Mouse (Mus musculus) heart, postnatal 0 days (tissue): ENCODE data around the gene Cubn. TPM values are rescaled to one million over a fixed set of nuclear protein-coding genes. Genes with fewer than 3 reads are reported as not detected.

Source experiments
- ATAC-seq: fragments of 200-750 bp; cut with Nextera tagmentation; 2 replicates; pipeline ENCODE4 v1.8.0; 2017; ENCODE audit warnings: low read depth, moderate number of reproducible peaks, moderate library complexity; ENCODE audit not compliant: insufficient read depth
- DNase-seq: peaks from one replicate; pipeline ENCODE4 v3.0.0-alpha.2; 2016; ENCODE audit warnings: low spot score
- H3K27ac ChIP-seq: fragments of 300-500 bp; sonication (generic); 2 replicates; pipeline ENCODE4 v1.5.1; 2014; ENCODE audit warnings: low read depth, mild to moderate bottlenecking
- H3K27me3 ChIP-seq: fragments of 300-500 bp; sonication (generic); 2 replicates; pipeline ENCODE4 v1.6.1; 2014; ENCODE audit warnings: low read length, mixed read lengths; ENCODE audit not compliant: control insufficient read depth, insufficient read depth
- H3K36me3 ChIP-seq: fragments of 300-500 bp; sonication (generic); replicated peaks from 2 replicates; pipeline ENCODE4 v1.6.1; 2014; ENCODE audit warnings: low read length, mixed read lengths; ENCODE audit not compliant: control insufficient read depth, insufficient read depth
- H3K4me1 ChIP-seq: fragments of 300-500 bp; sonication (generic); 2 replicates; pipeline ENCODE4 v1.6.1; 2014; ENCODE audit warnings: antibody characterized with exemption; ENCODE audit not compliant: control insufficient read depth, insufficient read depth
- H3K4me2 ChIP-seq: fragments of 300-500 bp; sonication (generic); 2 replicates; pipeline ENCODE4 v1.6.1; 2014; ENCODE audit warnings: low read depth, mild to moderate bottlenecking, low read length, moderate library complexity
- H3K4me3 ChIP-seq: fragments of 300-500 bp; sonication (generic); 2 replicates; pipeline ENCODE4 v1.5.1; 2014; ENCODE audit warnings: low read depth, low read length
- H3K9ac ChIP-seq: fragments of 300-500 bp; sonication (generic); replicated peaks from 2 replicates; pipeline ENCODE4 v1.6.1; 2014; ENCODE audit warnings: low read depth, low read length, mixed read lengths
- H3K9me3 ChIP-seq: fragments of 300-500 bp; sonication (generic); replicated peaks from 2 replicates; pipeline ENCODE4 v1.6.1; 2016; ENCODE audit warnings: low read length; ENCODE audit not compliant: control insufficient read depth
- CTCF ChIP-seq: IDR thresholded peaks from 2 replicates; pipeline ENCODE4 v1.5.1; 2016; ENCODE audit warnings: antibody characterized with exemption, control low read depth, low read depth
- EP300 ChIP-seq: IDR thresholded peaks from 2 replicates; pipeline ENCODE4 v1.6.1; 2016; ENCODE audit warnings: antibody characterized with exemption, low read depth
- WGBS: fragments of 180-500 bp; shearing (Covaris S2); extraction: QIAGEN DNeasy Blood & Tissue Kit; methylation state at CpG from one replicate; pipeline ENCODE4 v1.1.7; 2014; 5-methylcytosine and 5-hydroxymethylcytosine counted together
- polyA plus RNA-seq: library from polyadenylated mRNA; unstranded; fragments of >200 nt; fragmentation: Nextera tagmentation; extraction: Ambion mirVana; gene quantifications from 2 replicates; pipeline ENCODE4 v1.2.1, GENCODE M21; 2015
- total RNA-seq: library from RNA; depleted of rRNA; stranded (reverse); fragments of >200 nt; gene quantifications from 2 replicates; pipeline ENCODE4 v1.2.3, GENCODE M21; 2014; ENCODE audit warnings: low replicate concordance

Cubn gene
- total and polyA plus RNA-seq, 2 experiments from 2014 or later, result 0.27 to 1.5 TPM

GRCm38 (mm10) chr2:13407698-13408097 is 83.9 kb downstream of the Cubn start:
- Histone ChIP-seq H3K27ac (peak overlapping the region; percentile 54), H3K36me3 (no peaks in the 10 kb centered on the region)
- TF ChIP-seq CTCF (no peak), EP300 (no peak)

GRCm38 (mm10) chr2:13407272-13407671 is 84.3 kb downstream of the Cubn start:
- Histone ChIP-seq H3K4me1 (no peaks in the 10 kb centered on the region; the same call in 1 of the 2 replicates), H3K9ac (no peak overlapping the region), H3K9me3 (no peaks in the 10 kb centered on the region), H3K4me3 (no peak overlapping the region), H3K36me3 (no peaks in the 10 kb centered on the region), H3K27me3 (no peaks in the 10 kb centered on the region), H3K27ac (peak overlapping the region; percentile 54), H3K4me2 (no peak overlapping the region)
- DNase-seq (peak; percentile 53), ATAC-seq (no peak)
- 49% methylated on average over 5 of the region's 5 CpGs for WGBS
- TF ChIP-seq EP300, result no peak
- no peak for TF ChIP-seq CTCF

More at GRCm38 (mm10) chr2:13407698-13408097, 83.9 kb downstream of the Cubn start:
- no peaks in the 10 kb centered on the region for H3K9me3 ChIP-seq
- no peak overlapping the region for H3K4me2 ChIP-seq
- ATAC-seq (0 out of 2 replicates have a peak, but pooled peaks have one; percentile 49), DNase-seq (peak; percentile 42)
- no peaks in the 10 kb centered on the region; the same call in 1 of the 2 replicates for H3K4me1 ChIP-seq
- no peak overlapping the region for H3K9ac ChIP-seq
- H3K27me3 ChIP-seq, result no peaks in the 10 kb centered on the region
- no peak overlapping the region for H3K4me3 ChIP-seq

GRCm38 (mm10) chr2:13404986-13405678 is 86.5 kb downstream of the Cubn start:
- ATAC-seq, result no peak
- no peaks in the 10 kb centered on the region for H3K36me3 ChIP-seq
- H3K9ac ChIP-seq, result no peak overlapping the region
- DNase-seq, result peak; percentile 35
- no peak overlapping the region for H3K27ac ChIP-seq
- 56% methylated on average over 5 of the region's 5 CpGs for WGBS
- no peaks in the 10 kb centered on the region for H3K9me3 ChIP-seq
- no peak overlapping the region for H3K4me2 ChIP-seq
- no peaks in the 10 kb centered on the region for H3K4me1 ChIP-seq
- H3K4me3 ChIP-seq, result no peak overlapping the region
- H3K27me3 ChIP-seq, result no peaks in the 10 kb centered on the region
- TF ChIP-seq EP300 (no peak), CTCF (no peak)

GRCm38 (mm10) chr2:13400831-13401230 is 90.8 kb downstream of the Cubn start:
- TF ChIP-seq CTCF (no peak), EP300 (no peak)
- no peaks in the 10 kb centered on the region for H3K27me3 ChIP-seq
- H3K4me2 ChIP-seq, result no peak overlapping the region
- no peak overlapping the region for H3K4me3 ChIP-seq
- H3K9ac ChIP-seq, result no peak overlapping the region
- peaks cover 11% of the 10 kb centered on the region; the same call in 1 of the 2 replicates for H3K4me1 ChIP-seq
- no peaks in the 10 kb centered on the region for H3K36me3 ChIP-seq
- H3K27ac ChIP-seq, result no peak overlapping the region
- 82% methylated on average over 6 of the region's 6 CpGs for WGBS
- H3K9me3 ChIP-seq, result no peaks in the 10 kb centered on the region
- ATAC-seq (no peak), DNase-seq (no peak)

- DNase-seq (no peak), ATAC-seq (peak; percentile 21; the same call in 1 of the 2 replicates)
- H3K4me3 ChIP-seq, result no peak overlapping the region
- H3K4me2 ChIP-seq, result no peak overlapping the region
- no peaks in the 10 kb centered on the region for H3K9me3 ChIP-seq
- no peaks in the 10 kb centered on the region for H3K36me3 ChIP-seq
- no peaks in the 10 kb centered on the region for H3K27me3 ChIP-seq
- no peak overlapping the region for H3K9ac ChIP-seq
- WGBS, result 51% methylated on average over 5 of the region's 5 CpGs
- H3K27ac ChIP-seq, result peak overlapping the region; percentile 79
- TF ChIP-seq EP300, result no peak
- TF ChIP-seq CTCF, result no peak
- H3K4me1 ChIP-seq, result peaks cover 11% of the 10 kb centered on the region; the same call in 1 of the 2 replicates
Observed at GRCm38 (mm10) chr2:13399480-13400072, 92.0 kb downstream of the Cubn start.
